Mouse (Mus musculus) spleen, adult 2 months (tissue): ENCODE data around the gene Asic2.

Experiments
- CTCF ChIP-seq: fragments of 200-500 bp; IDR thresholded peaks from 2 replicates; pipeline ENCODE4 v1.5.1; 2011; ENCODE audit warnings: mild to moderate bottlenecking, inconsistent platforms; ENCODE audit not compliant: insufficient read depth, insufficient read length, insufficient replicate concordance; ENCODE audit errors: extremely low read depth
- POLR2A ChIP-seq: fragments of 200-500 bp; IDR thresholded peaks from 2 replicates; pipeline ENCODE4 v1.6.1; 2011; ENCODE audit warnings: low read depth, low read length, inconsistent platforms

GRCm38 (mm10) chr11:81474121-81474520 is 494.1 kb downstream of the Asic2 start:
- TF ChIP-seq CTCF = no peak
- no peak for TF ChIP-seq POLR2A
